Mouse (Mus musculus) CH12.LX (cell line): ENCODE results near the gene Gng8.

Experiments
- EP300 ChIP-seq: IDR thresholded peaks from 2 replicates; pipeline ENCODE4 v1.6.1; 2011; ENCODE audit warnings: low read length, improper control_type of control experiment
- KAT2A ChIP-seq: IDR thresholded peaks from 2 replicates; pipeline ENCODE4 v1.6.1; 2012; ENCODE audit warnings: low read length, improper control_type of control experiment, inconsistent platforms; ENCODE audit not compliant: insufficient replicate concordance
- POLR2A ChIP-seq: IDR thresholded peaks from 2 replicates; pipeline ENCODE4 v1.6.1; 2011; ENCODE audit warnings: low read depth, mild to moderate bottlenecking, improper control_type of control experiment, low read length
- TCF12 ChIP-seq: IDR thresholded peaks from 2 replicates; pipeline ENCODE4 v1.6.1; 2014; ENCODE audit warnings: low read depth, mild to moderate bottlenecking, inconsistent platforms, low read length, improper control_type of control experiment

GRCm38 (mm10) chr7:16918014-16918413 is 26.4 kb downstream of the Gng8 start:
- TF ChIP-seq TCF12 (no peak), KAT2A (no peak), POLR2A (no peak), EP300 (no peak)
